ENCODE assay signal across 8 mouse cellular contexts in the genomic region with DNA sequence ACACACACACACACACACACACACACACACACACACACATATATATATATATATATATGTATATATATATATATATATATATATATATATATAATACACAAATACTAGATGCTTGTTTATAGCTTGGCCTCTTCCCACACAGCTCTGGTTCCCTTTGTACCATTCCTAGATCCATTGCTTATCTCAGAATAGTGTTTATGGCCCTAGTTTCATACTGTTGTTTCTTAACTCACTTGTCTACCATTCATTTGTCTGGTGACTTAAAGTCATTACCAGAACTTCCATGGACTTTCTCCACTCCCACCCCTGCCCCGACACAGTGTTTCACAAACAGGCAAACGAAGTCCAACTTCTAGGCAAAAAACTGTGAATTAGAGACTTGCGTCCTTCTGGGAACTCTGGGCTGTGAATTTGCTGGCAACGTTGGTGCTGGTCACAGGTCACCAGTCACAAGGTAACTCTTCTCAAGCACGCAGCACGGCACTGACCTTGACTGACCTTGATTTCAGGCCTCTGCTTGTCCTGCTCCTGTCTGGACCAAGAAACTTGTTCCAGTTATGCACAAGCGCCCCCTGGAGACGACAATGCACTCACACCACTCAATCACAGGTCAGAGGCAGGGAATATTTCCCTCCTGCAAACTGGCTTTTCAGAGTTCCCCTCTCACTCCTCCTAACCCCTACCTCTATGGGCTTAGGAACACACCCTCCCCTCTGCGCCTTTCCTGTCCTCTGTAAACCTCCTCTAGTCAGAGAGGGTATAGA. TPM values are rescaled to one million over a fixed set of nuclear protein-coding genes. Genes with fewer than 3 reads are reported as not detected.
DNase-seq lines count a peak whose midpoint lies in the region; ATAC-seq and TF ChIP-seq lines count a peak whose summit lies in the region.

No protein-coding gene starts in this region.

- no peaks in the 10 kb centered on the region for H3K9me3 ChIP-seq in forebrain, embryonic 12.5 days

- no peak for TF ChIP-seq POLR2A in olfactory bulb, adult 2 months (IDR thresholded peaks at IDR 0.05; ENCODE audit: insufficient read depth, low read depth, low read length)

- H3K4me2 ChIP-seq in forebrain, embryonic 12.5 days: no peak overlapping the region

- H3K9ac ChIP-seq in forebrain, embryonic 12.5 days: no peak overlapping the region

- H3K4me1 ChIP-seq in brown adipose tissue, adult 24 weeks (ENCODE audit: control insufficient read depth, insufficient read depth, insufficient read length, low read length): peaks cover 4% of the 10 kb centered on the region; the same call in 1 of the 2 replicates
- no peaks in the 10 kb centered on the region for H3K4me1 ChIP-seq in forebrain, embryonic 12.5 days
- H3K4me1 ChIP-seq in olfactory bulb, adult 2 months (ENCODE audit: control insufficient read depth, insufficient read depth, low read length): no peaks in the 10 kb centered on the region

- TF ChIP-seq CTCF in olfactory bulb, adult 2 months (IDR thresholded peaks at IDR 0.05; ENCODE audit: insufficient read depth, low read depth, low read length): 0 out of 2 replicates have a peak, but pooled peaks have one; percentile 37

- H3K27me3 ChIP-seq in forebrain, embryonic 12.5 days: no peaks in the 10 kb centered on the region

- 36% methylated on average over 9 of the region's 9 CpGs for WGBS in forebrain, embryonic 12.5 days
- WGBS in olfactory bulb, adult 2 months: 37% methylated on average over 9 of the region's 9 CpGs

- H3K4me3 ChIP-seq in brown adipose tissue, adult 24 weeks (ENCODE audit: insufficient read depth, low read depth, low read length): no peak overlapping the region
- H3K4me3 ChIP-seq in forebrain, embryonic 12.5 days (replicated peaks): no peak overlapping the region
- H3K4me3 ChIP-seq in olfactory bulb, adult 2 months (ENCODE audit: insufficient read depth, low read depth, low read length): no peak overlapping the region

- intact Hi-C loops in heart, postnatal 25 days (cut with DNase I): loop anchor here (1.0 to 10.0 kb wide), 2 partner anchors 52 to 54 kb away; partner anchors contain the start of gene Dnhd1

- H3K27ac ChIP-seq in brown adipose tissue, adult 24 weeks (replicated peaks; ENCODE audit: low read depth, low read length): peak overlapping the region; percentile 88
- no peak overlapping the region for H3K27ac ChIP-seq in forebrain, embryonic 12.5 days
- no peak overlapping the region for H3K27ac ChIP-seq in olfactory bulb, adult 2 months (ENCODE audit: insufficient read depth, low read depth, low read length)

- ATAC-seq in forebrain, embryonic 12.5 days (ENCODE audit: low FRiP score): peak; percentile 65; the same call in 1 of the 2 replicates

- H3K36me3 ChIP-seq in forebrain, embryonic 12.5 days (replicated peaks): no peaks in the 10 kb centered on the region

- DNase-seq in ES-CJ7 (ENCODE audit: low read depth, low spot score): peak; percentile 87
- DNase-seq in heart, postnatal 25 days (ENCODE audit: low spot score): peak; percentile 17
- DNase-seq in kidney, postnatal 4 days: peak; percentile 89 to 91
- peak; percentile 78 to 85 for DNase-seq in lung, adult 18-20 months
- DNase-seq in thymus, postnatal 14 days: peak; percentile 49

RNA-seq across cellular contexts. Expression of gene Hpx, which starts 3.1 kb away (rescaled TPM):
- polyA plus RNA-seq in brown adipose tissue, adult 24 weeks (2012; ENCODE audit: insufficient read depth, insufficient read length, missing spikeins): 2.8 TPM in 1 of 2 replicates, not detected in the other
- 0.17 and 0.29 TPM in 2 replicates for polyA plus RNA-seq in forebrain, embryonic 12.5 days (2016; fragmentation: Nextera tagmentation; extraction: Ambion mirVana)
- total RNA-seq in heart, postnatal 25 days (2021): not detected
- polyA plus RNA-seq in olfactory bulb, adult 2 months (2012; ENCODE audit: insufficient read depth, insufficient read length, low replicate concordance, missing spikeins): not detected in 2 replicates

RNA-seq across cellular contexts. Expression of gene Apbb1, which starts 21.6 kb away (rescaled TPM):
- polyA plus RNA-seq in brown adipose tissue, adult 24 weeks (2012; ENCODE audit: insufficient read depth, insufficient read length, missing spikeins): 4.7 and 5.9 TPM in 2 replicates
- polyA plus RNA-seq in forebrain, embryonic 12.5 days (2016; fragmentation: Nextera tagmentation; extraction: Ambion mirVana): 149 and 160 TPM in 2 replicates
- total RNA-seq in heart, postnatal 25 days (2021): 100 to 1,000 TPM in 1 of 2 experiments, 10 to 100 TPM in 1; 99.0 to 102 TPM
- polyA plus RNA-seq in olfactory bulb, adult 2 months (2012; ENCODE audit: insufficient read depth, insufficient read length, low replicate concordance, missing spikeins): not detected in 2 replicates

RNA-seq across cellular contexts. Expression of gene Trim3, which starts 30.3 kb away (rescaled TPM):
- 11.1 and 15.2 TPM in 2 replicates for polyA plus RNA-seq in brown adipose tissue, adult 24 weeks (2012; ENCODE audit: insufficient read depth, insufficient read length, missing spikeins)
- 50.6 and 51.2 TPM in 2 replicates for polyA plus RNA-seq in forebrain, embryonic 12.5 days (2016; fragmentation: Nextera tagmentation; extraction: Ambion mirVana)
- 10 to 100 TPM; 22.8 to 24.3 TPM for total RNA-seq in heart, postnatal 25 days (2021)
- not detected in 2 replicates for polyA plus RNA-seq in olfactory bulb, adult 2 months (2012; ENCODE audit: insufficient read depth, insufficient read length, low replicate concordance, missing spikeins)

RNA-seq across cellular contexts. Expression of gene Timm10b, which starts 36.8 kb away (rescaled TPM):
- polyA plus RNA-seq in brown adipose tissue, adult 24 weeks (2012; ENCODE audit: insufficient read depth, insufficient read length, missing spikeins): 161 and 175 TPM in 2 replicates
- 126 and 142 TPM in 2 replicates for polyA plus RNA-seq in forebrain, embryonic 12.5 days (2016; fragmentation: Nextera tagmentation; extraction: Ambion mirVana)
- 10 to 100 TPM; 80.9 to 90.1 TPM for total RNA-seq in heart, postnatal 25 days (2021)
- polyA plus RNA-seq in olfactory bulb, adult 2 months (2012; ENCODE audit: insufficient read depth, insufficient read length, low replicate concordance, missing spikeins): not detected in 2 replicates

RNA-seq across cellular contexts. Expression of gene Arfip2, which starts 37.2 kb away (rescaled TPM):
- 25.8 and 26.9 TPM in 2 replicates for polyA plus RNA-seq in brown adipose tissue, adult 24 weeks (2012; ENCODE audit: insufficient read depth, insufficient read length, missing spikeins)
- polyA plus RNA-seq in forebrain, embryonic 12.5 days (2016; fragmentation: Nextera tagmentation; extraction: Ambion mirVana): 72.2 and 73.8 TPM in 2 replicates
- total RNA-seq in heart, postnatal 25 days (2021): 10 to 100 TPM; 16.4 to 17.1 TPM
- polyA plus RNA-seq in olfactory bulb, adult 2 months (2012; ENCODE audit: insufficient read depth, insufficient read length, low replicate concordance, missing spikeins): not detected in 2 replicates

Comparison
In these comparisons a context has a peak if more than half of its experiments do, and no peak if none do; other contexts are left out.
1. DNase-seq: peak in every context shown above with its lines; median percentile 90 in kidney, postnatal 4 days; 87 in ES-CJ7; 82 in lung, adult 18-20 months; 49 in thymus, postnatal 14 days; 17 in heart, postnatal 25 days.